Mouse (Mus musculus) CH12.LX (cell line): ENCODE data around the gene St6galnac6. TPM values are rescaled to one million over a fixed set of nuclear protein-coding genes. Genes with fewer than 3 reads are reported as not detected.

Experiments
- DNase-seq: peaks from one replicate; pipeline ENCODE4 v3.0.0-alpha.2; 2013; ENCODE audit errors: extremely low read depth
- H3K27ac ChIP-seq: 2 replicates; pipeline ENCODE4 v1.5.1; 2012; ENCODE audit warnings: low read depth, mild to moderate bottlenecking, control low read depth, moderate library complexity; ENCODE audit not compliant: insufficient read depth
- H3K27me3 ChIP-seq: replicated peaks from 2 replicates; pipeline ENCODE3; 2012; ENCODE audit warnings: inconsistent platforms
- H3K36me3 ChIP-seq, 2 experiments: replicated peaks in 1 of 2; 2 replicates each; pipeline versions ENCODE3 to v1.6.1; 2012; ENCODE audit warnings: inconsistent platforms in 1 of 2, low read length in 1 of 2, mild to moderate bottlenecking in 1 of 2, mixed read lengths in 1 of 2, moderate library complexity in 1 of 2; ENCODE audit not compliant: control insufficient read depth in 1 of 2, insufficient read depth in 1 of 2
- H3K4me1 ChIP-seq, 2 experiments: 2 replicates each; pipeline ENCODE4 v1.6.1; 2012; ENCODE audit warnings: inconsistent platforms in 1 of 2, moderate library complexity in 1 of 2; ENCODE audit not compliant: insufficient read depth in 2 of 2, control insufficient read depth in 1 of 2
- H3K4me2 ChIP-seq: 2 replicates; pipeline ENCODE4 v1.6.1; 2012; ENCODE audit warnings: low read depth, mild to moderate bottlenecking, control low read depth; ENCODE audit not compliant: poor library complexity, insufficient read depth, severe bottlenecking
- H3K4me3 ChIP-seq, 3 experiments: fragments of 150-350 bp in 1 of 3; sonication (generic) in 1 of 3; replicated peaks in 1 of 3; 2 replicates each; pipeline versions ENCODE3 to v1.5.1; 2011 to 2012; ENCODE audit warnings: low read depth in 2 of 3, low read length in 2 of 3, mild to moderate bottlenecking in 2 of 3, moderate library complexity in 2 of 3, control low read depth in 1 of 3, improper control_type of control experiment in 1 of 3, inconsistent platforms in 1 of 3, mixed read lengths in 1 of 3; ENCODE audit not compliant: poor library complexity in 1 of 3
- H3K79me2 ChIP-seq: replicated peaks from 2 replicates; pipeline ENCODE4 v1.6.1; 2012; ENCODE audit warnings: mild to moderate bottlenecking, moderate library complexity; ENCODE audit not compliant: control insufficient read depth, poor library complexity, insufficient read depth, severe bottlenecking; ENCODE audit errors: extremely low read depth
- H3K9ac ChIP-seq: 2 replicates; pipeline ENCODE4 v1.6.1; 2012; ENCODE audit warnings: low read depth, mild to moderate bottlenecking, control low read depth, moderate library complexity; ENCODE audit not compliant: insufficient read depth
- H3K9me3 ChIP-seq: replicated peaks from 2 replicates; pipeline ENCODE3; 2012; ENCODE audit warnings: low read length, inconsistent platforms, mixed read lengths
- CTCF ChIP-seq, 2 experiments: IDR thresholded peaks in 1 of 2; conservative IDR thresholded peaks in 1 of 2; 2 replicates each; pipeline ENCODE4 v1.5.1; 2011 to 2012; ENCODE audit warnings: low read depth in 2 of 2, low read length in 2 of 2, improper control_type of control experiment in 1 of 2, inconsistent platforms in 1 of 2, mild to moderate bottlenecking in 1 of 2, moderate library complexity in 1 of 2
- E2F4 ChIP-seq: IDR thresholded peaks from 2 replicates; pipeline ENCODE4 v1.6.1; 2011; ENCODE audit warnings: low read depth, low read length, improper control_type of control experiment; ENCODE audit not compliant: insufficient replicate concordance
- ELF1 ChIP-seq: IDR thresholded peaks from 2 replicates; pipeline ENCODE4 v1.6.1; 2014; ENCODE audit warnings: low read depth, mild to moderate bottlenecking, inconsistent platforms, low read length, improper control_type of control experiment
- EP300 ChIP-seq: IDR thresholded peaks from 2 replicates; pipeline ENCODE4 v1.6.1; 2011; ENCODE audit warnings: low read length, improper control_type of control experiment
- ETS1 ChIP-seq: conservative IDR thresholded peaks from 2 replicates; pipeline ENCODE4 v1.6.1; 2012; ENCODE audit warnings: low read depth, mild to moderate bottlenecking, inconsistent platforms, low read length, improper control_type of control experiment, moderate library complexity
- GABPA ChIP-seq: IDR thresholded peaks from 2 replicates; pipeline ENCODE4 v1.6.1; 2012; ENCODE audit warnings: low read depth, low read length, improper control_type of control experiment, inconsistent platforms; ENCODE audit not compliant: insufficient replicate concordance
- IRF4 ChIP-seq: IDR thresholded peaks from 2 replicates; pipeline ENCODE4 v1.6.1; 2014; ENCODE audit warnings: low read depth, mild to moderate bottlenecking, inconsistent platforms, low read length, improper control_type of control experiment
- JUND ChIP-seq: conservative IDR thresholded peaks from 2 replicates; pipeline ENCODE4 v1.6.1; 2011; ENCODE audit warnings: low read depth, low read length, improper control_type of control experiment
- KAT2A ChIP-seq: IDR thresholded peaks from 2 replicates; pipeline ENCODE4 v1.6.1; 2012; ENCODE audit warnings: low read length, improper control_type of control experiment, inconsistent platforms; ENCODE audit not compliant: insufficient replicate concordance
- MAX ChIP-seq: IDR thresholded peaks from 2 replicates; pipeline ENCODE4 v1.6.1; 2011; ENCODE audit warnings: low read length, improper control_type of control experiment
- POLR2AphosphoS2 ChIP-seq: IDR thresholded peaks from 2 replicates; pipeline ENCODE4 v1.6.1; 2011; ENCODE audit warnings: low read depth, low read length, improper control_type of control experiment
- RAD21 ChIP-seq: IDR thresholded peaks from 2 replicates; pipeline ENCODE4 v1.6.1; 2011; ENCODE audit warnings: low read depth, mild to moderate bottlenecking, low read length, improper control_type of control experiment, moderate library complexity
- RCOR1 ChIP-seq: conservative IDR thresholded peaks from 2 replicates; pipeline ENCODE4 v1.6.1; 2012; ENCODE audit warnings: low read depth, mild to moderate bottlenecking, inconsistent platforms, low read length, improper control_type of control experiment
- SIN3A ChIP-seq: IDR thresholded peaks from 2 replicates; pipeline ENCODE4 v1.6.1; 2012; ENCODE audit warnings: low read length, improper control_type of control experiment, inconsistent platforms
- ZMIZ1 ChIP-seq: IDR thresholded peaks from 2 replicates; pipeline ENCODE4 v1.6.1; 2012; ENCODE audit warnings: low read depth, mild to moderate bottlenecking, inconsistent platforms, low read length, improper control_type of control experiment
- ZNF384 ChIP-seq: IDR thresholded peaks from 2 replicates; pipeline ENCODE4 v1.6.1; 2012; ENCODE audit warnings: low read depth, low read length, improper control_type of control experiment, inconsistent platforms
- dilution Hi-C: fragments of 300-500 bp; cut with MboI; formaldehyde crosslinking; loops from 2 replicates; pipeline ENCODE4 v1.14.3; 2020; ENCODE audit warnings: low sequenced_read_pairs; ENCODE audit not compliant: extremely low pct_unique_long_range_greater_than_20kb, extremely low pct_ligation_motif_present
- in situ Hi-C: fragments of 300-500 bp; cut with MboI; formaldehyde crosslinking; loops from 3 replicates; pipeline ENCODE4 v1.14.3; 2019; ENCODE audit warnings: low sequenced_read_pairs, low pct_ligation_motif_present, low pct_unique_long_range_greater_than_20kb, mixed read lengths
- polyA plus RNA-seq: library from polyadenylated mRNA; unstranded; fragments of >175 nt; gene quantifications from 2 replicates; pipeline ENCODE4 v1.2.1, GENCODE M21; 2012; ENCODE audit warnings: low read depth; ENCODE audit not compliant: insufficient read length
- total RNA-seq, 2 experiments: library from RNA; depleted of rRNA; stranded (reverse); fragments of 300-350 nt in 1 of 2; fragments of >200 nt in 1 of 2; gene quantifications; 2 replicates each; pipeline ENCODE4 v1.2.3; 2012 to 2014

St6galnac6 gene
- total and polyA plus RNA-seq, 3 experiments, result 12.9 to 13.9 (median 13.3) TPM

DNA sequence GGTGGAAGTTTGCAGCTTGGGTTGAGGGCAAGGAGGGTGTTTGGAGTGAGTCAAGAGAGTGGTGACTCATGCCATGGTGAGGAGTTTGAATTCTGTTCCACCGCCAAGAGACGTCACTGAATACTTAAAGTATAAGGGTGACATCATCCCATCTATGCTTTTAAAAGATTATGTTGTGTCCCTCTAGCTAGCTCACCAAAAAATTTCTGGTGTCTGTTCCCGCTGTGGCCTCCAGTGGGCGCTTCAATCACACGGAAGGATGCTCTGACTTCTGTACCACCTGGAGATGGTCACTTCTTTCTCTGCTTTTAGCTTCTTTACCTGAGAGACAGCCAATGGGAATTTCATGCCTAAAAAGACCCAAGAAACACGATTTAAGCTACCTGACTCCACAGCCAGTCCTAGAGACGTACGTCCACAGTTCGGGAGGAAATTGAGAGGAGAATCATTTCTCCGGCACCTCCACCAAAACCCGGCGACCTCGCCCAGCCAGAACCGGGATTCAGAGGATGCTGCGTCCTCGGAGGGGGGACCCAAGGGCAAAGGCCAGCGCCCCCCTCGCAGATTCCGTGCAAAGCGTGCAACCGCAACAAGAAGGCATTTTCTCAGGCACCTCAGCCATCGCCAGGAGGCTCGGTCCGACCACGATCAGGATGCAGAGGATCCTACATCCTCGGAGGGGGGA is 24.5 kb upstream of the St6galnac6 start:
- peaks cover 11 to 49% of the 10 kb centered on the region in 2 experiments for H3K36me3 ChIP-seq
- in situ Hi-C loops, result loop anchor here (5.0 to 25.0 kb wide), 2 partner anchors 37 to 438 kb away; no protein-coding TSS in a partner anchor
- TF ChIP-seq RAD21 (peak; percentile 58), ETS1 (no peak), EP300 (no peak), ZMIZ1 (no peak), IRF4 (no peak), KAT2A (no peak), CTCF (conservative IDR thresholded peaks at IDR 0.05 in 1 of 2, IDR thresholded peaks at IDR 0.05 in 1 of 2; ENCODE audit: low read depth in 2 of 2, low read length in 2 of 2) (peak; percentile 82 to 85), MAX (no peak), ELF1 (no peak), E2F4 (no peak), POLR2AphosphoS2 (no peak), JUND (no peak)
- TF ChIP-seq, all 38 proteins: peak for 2
- dilution Hi-C loops, result no loop called here
- Histone ChIP-seq H3K9ac (no peak overlapping the region), H3K27ac (no peak overlapping the region), H3K27me3 (no peaks in the 10 kb centered on the region), H3K4me3 (no peak overlapping the region), H3K4me2 (no peak overlapping the region), H3K4me1 (peaks cover 3 to 35% of the 10 kb centered on the region in 2 experiments), H3K79me2 (peaks cover 16% of the 10 kb centered on the region), H3K9me3 (no peaks in the 10 kb centered on the region)
- DNase-seq, result peak; percentile 54

GRCm38 (mm10) chr2:32575586-32576160 is 23.8 kb upstream of the St6galnac6 start, which contains the start of gene 9430097D07Rik:
9430097D07Rik (minus strand) TSS chr2:32575684.
- in situ Hi-C loops, result loop anchor here (5.0 kb wide), 1 partner anchor 37 kb away; no protein-coding TSS in a partner anchor
- DNase-seq, result no peak
- Histone ChIP-seq H3K4me2 (no peak within 1 kb of the TSS), H3K36me3 (peaks cover 11 to 50% of the 10 kb centered on the region in 2 experiments), H3K9ac (no peak within 1 kb of the TSS), H3K27ac (no peak within 1 kb of the TSS), H3K9me3 (no peaks in the 10 kb centered on the region), H3K4me1 (peaks cover 3 to 30% of the 10 kb centered on the region in 2 experiments), H3K79me2 (peaks cover 16% of the 10 kb centered on the region), H3K4me3 (no peak within 1 kb of the TSS), H3K27me3 (no peaks in the 10 kb centered on the region)
- TF ChIP-seq SIN3A (no peak), ZNF384 (no peak), GABPA (no peak), RCOR1 (no peak)
- dilution Hi-C loops, result no loop called here
